Mouse (Mus musculus) neural tube, embryonic 14.5 days (tissue): Measurements from ENCODE around the gene Spib. TPM values are rescaled to one million over a fixed set of nuclear protein-coding genes. Genes with fewer than 3 reads are reported as not detected.

ENCODE experiments used
- ATAC-seq: fragments of 200-750 bp; cut with Nextera tagmentation; 2 replicates; pipeline ENCODE4 v1.8.0; 2017; ENCODE audit warnings: low read depth, mild to moderate bottlenecking, moderate TSS enrichment, moderate library complexity
- H3K27ac ChIP-seq: fragments of 300-500 bp; sonication (generic); 2 replicates; pipeline ENCODE4 v1.5.1; 2014; ENCODE audit warnings: low read depth, mild to moderate bottlenecking, control low read depth, low read length, moderate library complexity, mixed read lengths
- H3K27me3 ChIP-seq: fragments of 300-500 bp; sonication (generic); 2 replicates; pipeline ENCODE4 v1.6.1; 2014; ENCODE audit warnings: low read length; ENCODE audit not compliant: control insufficient read depth, insufficient read depth
- H3K36me3 ChIP-seq: fragments of 300-500 bp; sonication (generic); 2 replicates; pipeline ENCODE4 v1.6.1; 2014; ENCODE audit warnings: low read length, mixed read lengths; ENCODE audit not compliant: control insufficient read depth, insufficient read depth
- H3K4me1 ChIP-seq: fragments of 300-500 bp; sonication (generic); 2 replicates; pipeline ENCODE4 v1.6.1; 2014; ENCODE audit warnings: low read length; ENCODE audit not compliant: control insufficient read depth, insufficient read depth
- H3K4me2 ChIP-seq: fragments of 300-500 bp; sonication (generic); 2 replicates; pipeline ENCODE4 v1.6.1; 2014; ENCODE audit warnings: mild to moderate bottlenecking, low read depth, low read length, control low read depth
- H3K4me3 ChIP-seq: fragments of 300-500 bp; sonication (generic); 2 replicates; pipeline ENCODE4 v1.5.1; 2014; ENCODE audit warnings: low read depth, low read length, control low read depth, mixed read lengths
- H3K9ac ChIP-seq: fragments of 300-500 bp; sonication (generic); replicated peaks from 2 replicates; pipeline ENCODE4 v1.6.1; 2014; ENCODE audit warnings: low read depth, mild to moderate bottlenecking, control low read depth, low read length, mixed read lengths
- H3K9me3 ChIP-seq: fragments of 300-500 bp; sonication (generic); 2 replicates; pipeline ENCODE4 v1.6.1; 2016; ENCODE audit warnings: low read length; ENCODE audit not compliant: control insufficient read depth
- WGBS: fragments of 180-500 bp; shearing (Covaris S2); extraction: QIAGEN DNeasy Blood & Tissue Kit; methylation state at CpG from one replicate; pipeline ENCODE4 v1.1.7; 2014; 5-methylcytosine and 5-hydroxymethylcytosine counted together
- polyA plus RNA-seq: library from polyadenylated mRNA; unstranded; fragments of >200 nt; fragmentation: Nextera tagmentation; extraction: Ambion mirVana; gene quantifications from 2 replicates; pipeline ENCODE4 v1.2.1, GENCODE M21; 2014

Spib gene
- polyA plus RNA-seq, 1 experiment from 2014 or later = not detected

GRCm38 (mm10) chr7:44532918-44533745 lies 1.3 kb upstream of the Spib start:
- H3K9me3 ChIP-seq = no peaks in the 10 kb centered on the region
- no peaks in the 10 kb centered on the region for H3K36me3 ChIP-seq
- no peak for ATAC-seq
- 90% methylated on average over 29 of the region's 29 CpGs for WGBS
- no peak overlapping the region for H3K4me2 ChIP-seq
- H3K4me1 ChIP-seq = no peaks in the 10 kb centered on the region
- H3K4me3 ChIP-seq = no peak overlapping the region
- H3K9ac ChIP-seq = no peak overlapping the region
- no peak overlapping the region for H3K27ac ChIP-seq
- 0 out of 2 replicates have a peak, but pooled peaks cover 4% of the 10 kb centered on the region for H3K27me3 ChIP-seq

DNA sequence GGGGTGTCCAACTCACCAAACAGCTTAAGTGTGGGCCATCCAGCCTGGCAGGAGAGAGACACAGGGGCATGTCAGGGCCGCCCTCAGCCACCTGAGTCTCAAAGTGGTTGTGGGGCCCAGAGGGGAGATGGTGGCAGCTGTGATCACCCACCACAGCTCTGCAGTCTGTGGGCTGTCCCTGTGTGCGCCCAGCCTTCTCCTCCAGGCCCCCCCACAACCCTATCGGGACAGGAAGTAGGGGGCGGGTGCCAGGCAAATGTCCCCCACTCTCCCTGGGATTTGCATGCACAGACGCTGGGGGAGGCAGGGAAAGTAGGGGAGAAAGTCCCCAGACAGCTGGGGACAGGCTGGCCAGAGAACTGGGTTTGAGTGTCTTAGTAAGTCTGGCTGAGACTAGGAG lies 664 bp downstream of the Spib start:
- 57% methylated on average over 5 of the region's 5 CpGs for WGBS
- Histone ChIP-seq H3K9me3 (no peaks in the 10 kb centered on the region), H3K4me1 (no peaks in the 10 kb centered on the region), H3K27ac (no peak overlapping the region), H3K27me3 (0 out of 2 replicates have a peak, but pooled peaks cover 5% of the 10 kb centered on the region), H3K4me3 (no peak overlapping the region), H3K36me3 (no peaks in the 10 kb centered on the region), H3K4me2 (no peak overlapping the region), H3K9ac (no peak overlapping the region)
- no peak for ATAC-seq

GRCm38 (mm10) chr7:44530507-44530906 lies 1.4 kb downstream of the Spib start:
- Histone ChIP-seq H3K4me3 (no peak overlapping the region), H3K27me3 (0 out of 2 replicates have a peak, but pooled peaks cover 6% of the 10 kb centered on the region), H3K4me1 (no peaks in the 10 kb centered on the region), H3K9ac (no peak overlapping the region), H3K36me3 (no peaks in the 10 kb centered on the region), H3K9me3 (no peaks in the 10 kb centered on the region), H3K4me2 (no peak overlapping the region), H3K27ac (no peak overlapping the region)
- 83% methylated on average over 3 of the region's 3 CpGs for WGBS
- ATAC-seq = no peak

DNA sequence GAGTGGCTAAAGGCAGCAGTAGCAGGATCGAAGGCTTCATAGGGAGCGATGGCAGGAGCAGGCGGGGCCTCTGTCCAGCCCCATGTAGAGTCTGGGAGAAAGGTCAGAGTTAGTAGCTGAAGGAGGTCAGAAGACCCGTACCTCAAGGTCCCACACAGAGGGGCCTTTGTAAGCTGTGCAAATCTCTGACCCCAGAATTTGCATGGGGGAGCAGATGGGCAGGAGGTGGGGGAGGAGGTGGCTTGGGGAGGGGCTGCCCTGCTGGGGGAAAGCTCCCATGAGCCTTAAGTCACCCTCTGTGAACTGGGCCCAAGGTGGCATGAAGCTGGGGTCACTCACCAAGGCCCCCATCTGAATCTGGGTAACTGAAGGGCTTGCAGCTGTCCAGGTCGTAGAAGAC lies 2.4 kb downstream of the Spib start:
- Histone ChIP-seq H3K27me3 (0 out of 2 replicates have a peak, but pooled peaks cover 6% of the 10 kb centered on the region), H3K4me1 (no peaks in the 10 kb centered on the region), H3K36me3 (no peaks in the 10 kb centered on the region), H3K9ac (no peak overlapping the region), H3K4me3 (no peak overlapping the region), H3K9me3 (no peaks in the 10 kb centered on the region), H3K27ac (no peak overlapping the region), H3K4me2 (no peak overlapping the region)
- WGBS = 58% methylated on average over 5 of the region's 5 CpGs
- no peak for ATAC-seq

GRCm38 (mm10) chr7:44527483-44528398 lies 4.1 kb downstream of the Spib start:
- H3K9me3 ChIP-seq = no peaks in the 10 kb centered on the region
- H3K27ac ChIP-seq = no peak overlapping the region
- H3K27me3 ChIP-seq = 0 out of 2 replicates have a peak, but pooled peaks cover 9% of the 10 kb centered on the region
- H3K4me3 ChIP-seq = peak overlapping the region; percentile 29
- peak; percentile 54; the same call in 1 of the 2 replicates for ATAC-seq
- no peaks in the 10 kb centered on the region for H3K4me1 ChIP-seq
- 5% methylated on average over 40 of the region's 40 CpGs for WGBS
- H3K36me3 ChIP-seq = no peaks in the 10 kb centered on the region
- H3K9ac ChIP-seq = peak overlapping the region; percentile 46
- peak overlapping the region; percentile 63 for H3K4me2 ChIP-seq

GRCm38 (mm10) chr7:44526414-44527154 lies 5.3 kb downstream of the Spib start:
- no peak overlapping the region for H3K4me3 ChIP-seq
- H3K4me1 ChIP-seq = no peaks in the 10 kb centered on the region
- no peak overlapping the region for H3K27ac ChIP-seq
- WGBS = 90% methylated on average over 14 of the region's 14 CpGs
- peaks cover 13% of the 10 kb centered on the region; the same call in 1 of the 2 replicates for H3K27me3 ChIP-seq
- H3K36me3 ChIP-seq = no peaks in the 10 kb centered on the region
- H3K9ac ChIP-seq = no peak overlapping the region
- ATAC-seq = no peak
- H3K4me2 ChIP-seq = no peak overlapping the region
- no peaks in the 10 kb centered on the region for H3K9me3 ChIP-seq

- 15% methylated on average over 21 of the region's 22 CpGs for WGBS
Observed at GRCm38 (mm10) chr7:44525126-44525832, 6.6 kb downstream of the Spib start.

GRCm38 (mm10) chr7:44524502-44524901 lies 7.4 kb downstream of the Spib start, which contains the start of gene Mybpc2:
Mybpc2 (minus strand) TSS chr7:44524656.
- Histone ChIP-seq H3K9ac (no peak within 1 kb of the TSS), H3K9me3 (no peaks in the 10 kb centered on the region), H3K27ac (no peak within 1 kb of the TSS), H3K4me3 (no peak within 1 kb of the TSS), H3K4me2 (no peak within 1 kb of the TSS; the same call in 1 of the 2 replicates), H3K27me3 (peaks cover 13% of the 10 kb centered on the region; the same call in 1 of the 2 replicates), H3K36me3 (no peaks in the 10 kb centered on the region), H3K4me1 (no peaks in the 10 kb centered on the region)
- ATAC-seq = no peak
- 38% methylated on average over 12 of the region's 12 CpGs for WGBS

More at GRCm38 (mm10) chr7:44525126-44525832, 6.6 kb downstream of the Spib start:
- no peak overlapping the region; the same call in 1 of the 2 replicates for H3K4me2 ChIP-seq
- no peaks in the 10 kb centered on the region for H3K36me3 ChIP-seq
- no peaks in the 10 kb centered on the region for H3K4me1 ChIP-seq
- H3K4me3 ChIP-seq = no peak overlapping the region
- no peaks in the 10 kb centered on the region for H3K9me3 ChIP-seq
- ATAC-seq = no peak
- H3K27ac ChIP-seq = no peak overlapping the region
- H3K27me3 ChIP-seq = peaks cover 13% of the 10 kb centered on the region; the same call in 1 of the 2 replicates
- H3K9ac ChIP-seq = no peak overlapping the region
